Mouse (Mus musculus) cerebral cortex, adult 2 months (tissue): ENCODE measurements around the gene Pfdn5.

Experiments
- WGBS: fragments of 180-500 bp; shearing (Covaris S2); methylation state at CpG from one replicate; pipeline ENCODE4 v1.1.7; 2018; 5-methylcytosine and 5-hydroxymethylcytosine counted together

The Pfdn5 gene

GRCm38 (mm10) chr15:102377163-102377543 is 51.2 kb downstream of the Pfdn5 start:
- WGBS = 0% methylated on average over 7 of the region's 7 CpGs

- WGBS = 26% methylated on average over 10 of the region's 10 CpGs
Observed at GRCm38 (mm10) chr15:102377810-102378262, 51.9 kb downstream of the Pfdn5 start.
